Mouse (Mus musculus): ENCODE results near the gene Mecom. TPM values are rescaled to one million over a fixed set of nuclear protein-coding genes. Genes with fewer than 3 reads are reported as not detected.

Mecom gene
- polyA plus RNA-seq, 1 experiment from 2014 or later = 218 TPM

- H3K9ac ChIP-seq (ENCODE audit: low read length) = no peak overlapping the region
- no peaks in the 10 kb centered on the region for H3K36me3 ChIP-seq (ENCODE audit: control insufficient read depth, insufficient read depth, low read length)
- no peaks in the 10 kb centered on the region for H3K27me3 ChIP-seq (ENCODE audit: control insufficient read depth, insufficient read depth, low read length)
- ATAC-seq (ENCODE audit: insufficient number of reproducible peaks, low FRiP score, low TSS enrichment, low read depth) = no peak
- H3K27ac ChIP-seq (replicated peaks; ENCODE audit: low read depth, low read length) = peak overlapping the region; percentile 9; the same call in 1 of the 2 replicates
- 84% methylated on average over 4 of the region's 4 CpGs for WGBS
- no peak overlapping the region for H3K4me2 ChIP-seq (ENCODE audit: low read depth, severe bottlenecking)
- peaks cover 27% of the 10 kb centered on the region for H3K4me1 ChIP-seq (ENCODE audit: control insufficient read depth, insufficient read depth, low read length)
- no peaks in the 10 kb centered on the region for H3K9me3 ChIP-seq (ENCODE audit: control insufficient read depth, low read length)
- H3K4me3 ChIP-seq (ENCODE audit: low read depth, low read length) = no peak overlapping the region
- peak; percentile 21 for DNase-seq (ENCODE audit: low spot score)
Observed at GRCm38 (mm10) chr3:30150071-30150470, 397.7 kb downstream of the Mecom start.

DNA sequence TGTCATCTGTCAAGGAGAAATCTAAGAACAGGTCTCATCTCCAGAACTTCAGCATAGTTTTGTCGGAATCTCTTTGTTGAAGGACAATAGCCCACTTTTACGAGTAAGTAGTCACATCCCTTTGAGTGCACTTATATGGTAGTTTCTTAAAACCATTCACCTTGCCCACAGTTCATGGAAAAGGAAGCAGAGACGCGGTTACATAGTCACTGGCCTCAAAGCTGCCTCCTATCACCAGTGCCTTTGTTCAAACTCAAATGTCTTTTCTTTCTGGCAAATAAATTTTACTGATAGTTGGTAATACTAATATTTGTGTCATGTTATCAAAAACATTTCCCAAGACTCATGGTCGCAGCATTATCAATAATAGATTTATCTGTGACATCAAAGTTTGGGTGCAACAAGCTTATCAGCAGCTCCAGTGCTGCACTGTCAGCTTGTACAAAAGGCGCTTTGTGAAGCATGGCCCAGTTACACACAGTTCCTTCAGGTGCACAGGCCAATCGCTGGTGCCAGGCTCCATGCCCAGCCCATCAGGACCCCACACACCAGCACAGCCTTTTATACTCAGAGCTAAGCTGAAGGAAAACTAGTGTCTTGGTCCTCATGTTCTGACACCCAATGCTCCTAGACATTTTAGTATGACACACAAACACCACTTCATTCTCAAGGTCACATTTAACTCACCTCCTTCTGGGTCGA is 399.3 kb downstream of the Mecom start:
- DNase-seq (ENCODE audit: low spot score) (peak; percentile 18), ATAC-seq (ENCODE audit: insufficient number of reproducible peaks, low FRiP score, low TSS enrichment, low read depth) (no peak)
- Histone ChIP-seq H3K9ac (ENCODE audit: low read length) (no peak overlapping the region), H3K4me1 (ENCODE audit: control insufficient read depth, insufficient read depth, low read length) (peaks cover 31% of the 10 kb centered on the region), H3K9me3 (ENCODE audit: control insufficient read depth, low read length) (no peaks in the 10 kb centered on the region), H3K4me3 (ENCODE audit: low read depth, low read length) (no peak overlapping the region), H3K27me3 (ENCODE audit: control insufficient read depth, insufficient read depth, low read length) (no peaks in the 10 kb centered on the region), H3K27ac (replicated peaks; ENCODE audit: low read depth, low read length) (no peak overlapping the region), H3K36me3 (ENCODE audit: control insufficient read depth, insufficient read depth, low read length) (no peaks in the 10 kb centered on the region), H3K4me2 (ENCODE audit: low read depth, severe bottlenecking) (no peak overlapping the region)
- WGBS = 89% methylated on average over 8 of the region's 8 CpGs

GRCm38 (mm10) chr3:30145051-30145450 is 402.8 kb downstream of the Mecom start:
- no peak overlapping the region for H3K4me2 ChIP-seq (ENCODE audit: low read depth, severe bottlenecking)
- no peak overlapping the region for H3K4me3 ChIP-seq (ENCODE audit: low read depth, low read length)
- DNase-seq (ENCODE audit: low spot score) (no peak), ATAC-seq (ENCODE audit: insufficient number of reproducible peaks, low FRiP score, low TSS enrichment, low read depth) (no peak)
- H3K27ac ChIP-seq (replicated peaks; ENCODE audit: low read depth, low read length) = peak overlapping the region; percentile 56
- peaks cover 20% of the 10 kb centered on the region for H3K4me1 ChIP-seq (ENCODE audit: control insufficient read depth, insufficient read depth, low read length)
- H3K9ac ChIP-seq (ENCODE audit: low read length) = no peak overlapping the region
- H3K36me3 ChIP-seq (ENCODE audit: control insufficient read depth, insufficient read depth, low read length) = no peaks in the 10 kb centered on the region
- no peaks in the 10 kb centered on the region for H3K9me3 ChIP-seq (ENCODE audit: control insufficient read depth, low read length)
- H3K27me3 ChIP-seq (ENCODE audit: control insufficient read depth, insufficient read depth, low read length) = no peaks in the 10 kb centered on the region
- 76% methylated on average over 5 of the region's 5 CpGs for WGBS

DNA sequence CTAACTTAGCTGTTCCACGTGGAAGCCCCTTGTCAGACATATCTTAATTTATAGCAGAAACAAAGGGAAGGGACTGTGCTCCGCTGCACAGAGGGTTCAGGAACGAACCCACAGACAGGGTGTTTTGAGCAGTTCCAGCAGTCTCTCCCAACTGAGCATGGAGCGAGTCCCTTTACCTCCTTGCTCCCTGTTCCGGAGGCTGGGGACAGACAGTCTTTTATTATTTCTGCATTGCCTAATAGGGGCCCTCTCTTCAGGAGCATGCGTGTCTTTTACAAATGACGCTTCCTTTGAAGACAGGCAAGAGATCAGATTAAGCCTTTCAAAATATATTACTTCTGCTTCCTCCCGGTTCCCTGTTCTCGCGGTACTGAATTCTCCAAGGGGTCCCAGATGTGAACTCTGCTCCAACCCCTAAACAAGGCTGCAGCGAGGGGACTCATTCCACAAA is 403.8 kb downstream of the Mecom start:
- no peak overlapping the region for H3K4me3 ChIP-seq (ENCODE audit: low read depth, low read length)
- H3K9me3 ChIP-seq (ENCODE audit: control insufficient read depth, low read length) = no peaks in the 10 kb centered on the region
- H3K27ac ChIP-seq (replicated peaks; ENCODE audit: low read depth, low read length) = 0 out of 2 replicates have a peak overlapping the region, but pooled peaks have one; percentile 1
- no peak overlapping the region for H3K4me2 ChIP-seq (ENCODE audit: low read depth, severe bottlenecking)
- no peaks in the 10 kb centered on the region for H3K27me3 ChIP-seq (ENCODE audit: control insufficient read depth, insufficient read depth, low read length)
- no peak overlapping the region for H3K9ac ChIP-seq (ENCODE audit: low read length)
- DNase-seq (ENCODE audit: low spot score) = no peak
- H3K4me1 ChIP-seq (ENCODE audit: control insufficient read depth, insufficient read depth, low read length) = peaks cover 18% of the 10 kb centered on the region
- H3K36me3 ChIP-seq (ENCODE audit: control insufficient read depth, insufficient read depth, low read length) = no peaks in the 10 kb centered on the region
- 16% methylated on average over 11 of the region's 11 CpGs for WGBS
- no peak for ATAC-seq (ENCODE audit: insufficient number of reproducible peaks, low FRiP score, low TSS enrichment, low read depth)

- 79% methylated on average over 2 of the region's 2 CpGs for WGBS
Observed at GRCm38 (mm10) chr3:30143440-30143839, 404.4 kb downstream of the Mecom start.

GRCm38 (mm10) chr3:30140349-30140748 is 407.5 kb downstream of the Mecom start:
- H3K4me3 ChIP-seq (ENCODE audit: low read depth, low read length) = no peak overlapping the region
- H3K36me3 ChIP-seq (ENCODE audit: control insufficient read depth, insufficient read depth, low read length) = no peaks in the 10 kb centered on the region
- H3K9me3 ChIP-seq (ENCODE audit: control insufficient read depth, low read length) = no peaks in the 10 kb centered on the region
- H3K27ac ChIP-seq (replicated peaks; ENCODE audit: low read depth, low read length) = peak overlapping the region; percentile 59
- no peak for ATAC-seq (ENCODE audit: insufficient number of reproducible peaks, low FRiP score, low TSS enrichment, low read depth)
- H3K4me1 ChIP-seq (ENCODE audit: control insufficient read depth, insufficient read depth, low read length) = peaks cover 26% of the 10 kb centered on the region
- 71% methylated on average over 5 of the region's 5 CpGs for WGBS
- no peak overlapping the region for H3K4me2 ChIP-seq (ENCODE audit: low read depth, severe bottlenecking)
- no peaks in the 10 kb centered on the region for H3K27me3 ChIP-seq (ENCODE audit: control insufficient read depth, insufficient read depth, low read length)
- no peak for DNase-seq (ENCODE audit: low spot score)
- no peak overlapping the region for H3K9ac ChIP-seq (ENCODE audit: low read length)

More at GRCm38 (mm10) chr3:30143440-30143839, 404.4 kb downstream of the Mecom start:
- Histone ChIP-seq H3K36me3 (ENCODE audit: control insufficient read depth, insufficient read depth, low read length) (no peaks in the 10 kb centered on the region), H3K4me3 (ENCODE audit: low read depth, low read length) (no peak overlapping the region), H3K4me2 (ENCODE audit: low read depth, severe bottlenecking) (no peak overlapping the region), H3K27ac (replicated peaks; ENCODE audit: low read depth, low read length) (no peak overlapping the region), H3K9me3 (ENCODE audit: control insufficient read depth, low read length) (no peaks in the 10 kb centered on the region), H3K9ac (ENCODE audit: low read length) (no peak overlapping the region), H3K27me3 (ENCODE audit: control insufficient read depth, insufficient read depth, low read length) (no peaks in the 10 kb centered on the region), H3K4me1 (ENCODE audit: control insufficient read depth, insufficient read depth, low read length) (peaks cover 22% of the 10 kb centered on the region)
- no peak for ATAC-seq (ENCODE audit: insufficient number of reproducible peaks, low FRiP score, low TSS enrichment, low read depth)
- no peak for DNase-seq (ENCODE audit: low spot score)

DNA sequence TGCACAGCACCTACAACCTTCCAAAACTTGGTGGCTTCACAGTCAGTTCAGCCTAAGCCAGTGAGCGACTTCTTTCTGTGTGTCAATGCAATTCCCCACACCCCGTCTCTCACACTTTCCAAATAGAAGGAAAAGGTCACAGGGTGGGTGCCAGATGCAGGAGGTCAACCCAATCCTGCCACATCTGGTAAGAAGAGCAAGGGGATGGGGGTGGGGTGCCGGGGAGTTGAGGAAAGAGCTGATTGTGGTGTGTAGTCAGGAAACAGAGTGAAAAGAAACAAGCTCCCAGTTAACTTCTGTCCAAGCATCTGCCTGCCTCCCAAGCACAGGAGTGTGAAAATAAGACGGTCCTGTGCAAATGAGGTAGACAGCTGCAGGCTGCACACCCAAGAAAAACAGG is 408.1 kb downstream of the Mecom start:
- Histone ChIP-seq H3K27me3 (ENCODE audit: control insufficient read depth, insufficient read depth, low read length) (no peaks in the 10 kb centered on the region), H3K4me3 (ENCODE audit: low read depth, low read length) (no peak overlapping the region), H3K4me1 (ENCODE audit: control insufficient read depth, insufficient read depth, low read length) (peaks cover 26% of the 10 kb centered on the region), H3K36me3 (ENCODE audit: control insufficient read depth, insufficient read depth, low read length) (no peaks in the 10 kb centered on the region), H3K4me2 (ENCODE audit: low read depth, severe bottlenecking) (no peak overlapping the region), H3K9me3 (ENCODE audit: control insufficient read depth, low read length) (no peaks in the 10 kb centered on the region), H3K9ac (ENCODE audit: low read length) (no peak overlapping the region), H3K27ac (replicated peaks; ENCODE audit: low read depth, low read length) (peak overlapping the region; percentile 59)
- DNase-seq (ENCODE audit: low spot score) (peak; percentile 53), ATAC-seq (ENCODE audit: insufficient number of reproducible peaks, low FRiP score, low TSS enrichment, low read depth) (peak; percentile 54; the same call in 1 of the 2 replicates)
- WGBS = 25% methylated on average over 4 of the region's 4 CpGs

DNA sequence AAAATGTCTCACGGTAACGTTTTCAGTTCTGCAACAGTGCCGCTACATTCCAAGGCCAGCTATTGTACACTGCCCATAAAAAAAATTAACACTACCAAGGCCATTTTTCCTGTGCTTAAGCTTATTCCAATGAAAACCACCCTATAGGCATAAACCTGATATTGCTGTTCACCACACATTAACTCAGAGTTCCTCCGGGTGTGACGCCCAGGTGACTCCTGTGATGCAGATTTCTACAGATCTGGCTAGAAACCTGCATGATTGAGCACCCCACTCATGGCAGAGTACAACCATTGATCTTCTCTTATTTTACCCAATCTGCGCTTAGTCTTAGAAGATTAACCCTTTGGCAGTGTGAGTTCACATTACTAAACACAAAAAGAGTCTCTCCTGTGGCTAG is 409.2 kb downstream of the Mecom start:
- 71% methylated on average over 6 of the region's 6 CpGs for WGBS
- H3K27ac ChIP-seq (replicated peaks; ENCODE audit: low read depth, low read length) = no peak overlapping the region
- no peaks in the 10 kb centered on the region for H3K27me3 ChIP-seq (ENCODE audit: control insufficient read depth, insufficient read depth, low read length)
- no peak overlapping the region for H3K9ac ChIP-seq (ENCODE audit: low read length)
- H3K4me3 ChIP-seq (ENCODE audit: low read depth, low read length) = no peak overlapping the region
- peaks cover 22% of the 10 kb centered on the region for H3K4me1 ChIP-seq (ENCODE audit: control insufficient read depth, insufficient read depth, low read length)
- H3K9me3 ChIP-seq (ENCODE audit: control insufficient read depth, low read length) = no peaks in the 10 kb centered on the region
- H3K4me2 ChIP-seq (ENCODE audit: low read depth, severe bottlenecking) = no peak overlapping the region
- ATAC-seq (ENCODE audit: insufficient number of reproducible peaks, low FRiP score, low TSS enrichment, low read depth) = no peak
- no peak for DNase-seq (ENCODE audit: low spot score)
- no peaks in the 10 kb centered on the region for H3K36me3 ChIP-seq (ENCODE audit: control insufficient read depth, insufficient read depth, low read length)

Data from limb, embryonic 11.5 days (tissue).